Mouse (Mus musculus) layer of hippocampus, adult 11-12 months (tissue): Measurements from ENCODE around the gene Srsf1.
"Not testable (repeated sequence)": the region's sequence is repeated elsewhere in the genome, so short reads cannot be mapped to it uniquely, and the experiment has no call there.

Source experiments
- DNase-seq: peaks from one replicate; pipeline ENCODE4 v3.0.0; 2022; ENCODE audit warnings: low spot score

Gene Srsf1

GRCm38 (mm10) chr11:88039066-88039465, 8.1 kb upstream of the Srsf1 start:
- DNase-seq, result no peak

- no peak for DNase-seq
Measured at GRCm38 (mm10) chr11:88044314-88044713, 2.9 kb upstream of the Srsf1 start.

- DNase-seq, result not testable (repeated sequence)
Measured at GRCm38 (mm10) chr11:88045159-88045558, 2.0 kb upstream of the Srsf1 start.

GRCm38 (mm10) chr11:88045878-88046277, 1.3 kb upstream of the Srsf1 start:
- no peak for DNase-seq

- no peak for DNase-seq
Measured at GRCm38 (mm10) chr11:88046323-88046937, 743 bp upstream of the Srsf1 start.

- peak; percentile 70 for DNase-seq
Measured at GRCm38 (mm10) chr11:88047871-88048531, 828 bp downstream of the Srsf1 start.

GRCm38 (mm10) chr11:88048961-88049670, 1.9 kb downstream of the Srsf1 start:
- no peak for DNase-seq

- no peak for DNase-seq
Measured at GRCm38 (mm10) chr11:88049732-88050131, 2.6 kb downstream of the Srsf1 start.

GRCm38 (mm10) chr11:88052638-88053037, 5.5 kb downstream of the Srsf1 start:
- DNase-seq, result no peak

- no peak for DNase-seq
Measured at GRCm38 (mm10) chr11:88053821-88054220, 6.6 kb downstream of the Srsf1 start.

GRCm38 (mm10) chr11:88054589-88054988, 7.4 kb downstream of the Srsf1 start:
- DNase-seq, result peak; percentile 48

- DNase-seq, result no peak
Measured at GRCm38 (mm10) chr11:88055777-88056176, 8.6 kb downstream of the Srsf1 start.

- DNase-seq, result no peak
Measured at GRCm38 (mm10) chr11:88057788-88058187, 10.6 kb downstream of the Srsf1 start.

- peak; percentile 49 for DNase-seq
Measured at GRCm38 (mm10) chr11:88059141-88059540, 12.0 kb downstream of the Srsf1 start.

GRCm38 (mm10) chr11:88061892-88062625, 14.9 kb downstream of the Srsf1 start:
- no peak for DNase-seq

GRCm38 (mm10) chr11:88065732-88066131, 18.6 kb downstream of the Srsf1 start:
- no peak for DNase-seq

GRCm38 (mm10) chr11:88067191-88067585, 20.0 kb downstream of the Srsf1 start:
- DNase-seq, result no peak

GRCm38 (mm10) chr11:88067586-88068410, 20.6 kb downstream of the Srsf1 start, which contains the start of gene Vezf1:
TSS of gene Vezf1 (plus strand) at chr11:88068279.
- peak; percentile 65 for DNase-seq

- DNase-seq, result peak; percentile 48
Measured at GRCm38 (mm10) chr11:88068411-88069245, 21.5 kb downstream of the Srsf1 start.

GRCm38 (mm10) chr11:88069246-88069570, 22.0 kb downstream of the Srsf1 start:
- DNase-seq, result no peak

- DNase-seq, result no peak
Measured at GRCm38 (mm10) chr11:88070392-88070791, 23.2 kb downstream of the Srsf1 start.
